Mouse (Mus musculus): ENCODE measurements at regions not wholly inside any gene's neighbourhood (a gene's known extent, or its start where the extent isn't known, plus 50 kb on each side); places are given as distances from the start of the nearest gene placed in this dataset.
A peak's percentile ranks its signal among the peaks of the same experiment; 100 is the strongest.

- DNase-seq (ENCODE audit: low spot score in 2 of 2) = no peak
Observed at GRCm38 (mm10) chr4:114712921-114713527, 108.5 kb upstream of the Gm12830 start.

GRCm38 (mm10) chr4:114716703-114717102 lies 104.8 kb upstream of the Gm12830 start:
- no peak for DNase-seq (ENCODE audit: low spot score in 2 of 2)

DNA sequence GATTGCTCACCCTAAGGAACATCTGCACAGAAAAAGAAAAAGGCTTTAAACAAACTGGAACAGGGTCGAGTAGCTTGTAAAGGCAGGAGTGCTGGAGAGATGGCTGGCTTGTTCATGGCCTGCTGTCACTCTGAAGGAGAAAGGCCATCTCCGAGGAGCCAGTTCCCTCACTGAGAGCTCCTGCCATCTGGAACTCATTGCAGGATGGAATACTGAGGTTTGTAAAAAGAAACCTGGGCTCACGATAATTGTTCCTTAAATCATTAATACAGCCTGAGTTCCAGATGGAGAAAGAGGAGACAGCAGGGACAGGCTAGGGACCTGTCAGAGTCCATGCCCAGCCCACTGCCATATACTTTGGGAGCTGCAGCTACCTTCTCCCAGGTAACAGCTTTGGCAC lies 100.8 kb upstream of the Gm12830 start:
- no peak for DNase-seq (ENCODE audit: low spot score in 2 of 2)

DNA sequence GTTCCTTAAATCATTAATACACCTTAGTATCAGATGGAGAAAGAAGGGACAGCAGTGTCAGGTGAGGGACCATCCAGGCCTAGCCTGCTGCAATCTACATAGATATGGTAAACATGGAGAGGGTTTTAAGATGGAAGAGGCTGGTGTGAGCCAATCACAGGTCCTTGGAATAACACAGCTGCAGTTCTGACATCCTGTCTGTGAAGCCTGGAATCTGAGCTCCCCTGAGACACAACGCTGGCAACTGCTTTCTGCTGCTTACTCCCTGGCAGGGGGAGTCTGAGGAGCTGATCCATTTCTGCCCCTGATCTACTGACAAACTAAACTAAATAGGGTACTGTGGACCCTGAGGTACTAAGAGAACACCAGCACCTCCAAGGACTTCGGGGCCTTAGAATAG lies 100.1 kb upstream of the Gm12830 start:
- no peak for DNase-seq (ENCODE audit: low spot score in 2 of 2)

- no peak for DNase-seq (ENCODE audit: low spot score in 2 of 2)
Observed at GRCm38 (mm10) chr4:114728235-114729000, 93.1 kb upstream of the Gm12830 start.

DNA sequence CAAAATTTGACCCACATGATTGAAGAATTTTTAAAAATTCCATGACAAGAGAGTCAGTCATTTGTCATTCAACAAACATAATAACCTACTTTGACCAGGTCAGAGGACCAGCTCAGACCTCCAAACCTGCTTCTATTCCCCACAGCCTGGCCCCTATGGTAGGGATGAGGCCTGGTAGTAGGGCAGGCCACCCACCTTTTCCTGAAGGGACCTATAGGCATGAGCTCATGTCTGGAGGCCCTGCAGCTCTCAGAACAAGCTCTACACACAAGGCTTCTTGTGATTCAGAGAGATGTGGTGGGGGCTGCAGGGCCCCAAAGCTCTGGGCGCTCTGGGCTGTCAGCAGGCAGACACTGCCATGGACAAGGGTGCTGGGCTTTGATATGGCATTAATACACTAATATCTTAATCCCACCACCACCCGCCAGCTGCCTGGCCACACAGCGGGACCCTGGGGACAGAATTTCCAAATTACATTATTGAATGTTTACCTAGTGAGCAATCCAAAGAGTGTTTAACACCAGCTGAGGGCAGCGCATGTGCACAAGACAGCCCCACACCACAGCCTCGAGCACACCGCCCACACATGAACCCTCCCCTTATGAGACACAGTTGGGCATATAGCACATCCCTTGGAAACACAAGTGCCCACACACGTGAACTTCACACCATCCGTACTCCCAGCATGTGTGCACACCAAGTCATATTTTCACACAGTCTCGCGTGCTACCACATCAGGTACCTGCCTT lies 88.1 kb upstream of the Gm12830 start:
- no peak for DNase-seq (ENCODE audit: low spot score in 2 of 2)

DNA sequence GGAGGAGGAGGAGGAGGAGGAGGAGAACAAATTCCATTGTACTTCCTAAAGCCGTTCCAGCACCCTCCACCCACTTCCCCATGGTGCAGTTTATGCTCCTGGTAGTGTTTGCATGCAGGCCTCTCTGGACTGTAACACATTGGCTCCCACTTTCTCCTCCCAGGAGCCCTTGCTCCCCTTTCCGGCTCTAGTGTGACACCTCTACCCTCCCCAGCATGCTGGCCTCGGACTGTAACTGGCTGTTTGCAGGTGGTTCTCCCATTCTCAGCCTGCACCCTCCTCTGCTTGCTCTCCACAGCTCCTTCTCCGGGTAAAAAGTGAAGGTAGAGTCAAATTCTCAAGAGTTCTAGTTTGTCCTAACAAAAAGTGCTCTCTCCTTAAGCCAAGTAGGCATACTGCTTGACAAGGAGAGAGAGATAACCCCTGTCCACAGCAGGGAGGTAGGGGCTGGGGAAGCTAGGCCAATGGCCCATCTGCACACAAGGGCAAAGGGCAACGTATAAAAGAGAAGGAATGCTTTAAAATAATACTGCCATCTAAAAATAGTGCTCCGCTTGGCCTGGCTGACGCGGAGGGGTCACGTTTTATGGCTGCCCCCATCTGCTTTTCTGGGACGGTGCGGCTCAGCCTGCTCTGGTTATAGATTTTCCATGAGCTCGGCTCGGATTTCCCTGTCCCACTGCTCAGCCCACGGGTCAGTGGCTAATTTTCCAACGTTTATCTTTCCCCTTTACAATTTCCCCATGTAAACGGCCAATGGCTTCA lies 82.4 kb upstream of the Gm12830 start:
- DNase-seq (ENCODE audit: low spot score in 2 of 2) = no peak

DNA sequence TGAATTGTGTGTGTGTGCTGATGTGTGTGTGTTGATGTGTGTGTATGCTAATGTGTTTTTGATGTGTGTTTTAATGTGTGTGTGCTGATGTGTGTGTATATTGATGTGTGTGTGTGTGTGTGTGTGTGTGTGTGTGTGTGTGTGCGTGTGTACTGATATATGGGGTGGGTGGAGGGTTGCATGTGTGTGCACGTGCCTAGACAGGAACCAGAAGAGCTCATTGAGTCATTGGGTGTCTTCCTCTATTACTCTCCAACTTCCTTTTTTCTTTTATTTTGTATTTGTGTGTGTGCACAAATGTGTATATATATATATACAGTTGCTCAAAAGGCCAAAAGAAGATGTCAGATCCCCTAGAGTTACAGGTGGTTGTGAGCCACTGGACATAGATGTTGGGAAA lies 73.4 kb upstream of the Gm12830 start:
- no peak for DNase-seq (ENCODE audit: low spot score in 2 of 2)

DNA sequence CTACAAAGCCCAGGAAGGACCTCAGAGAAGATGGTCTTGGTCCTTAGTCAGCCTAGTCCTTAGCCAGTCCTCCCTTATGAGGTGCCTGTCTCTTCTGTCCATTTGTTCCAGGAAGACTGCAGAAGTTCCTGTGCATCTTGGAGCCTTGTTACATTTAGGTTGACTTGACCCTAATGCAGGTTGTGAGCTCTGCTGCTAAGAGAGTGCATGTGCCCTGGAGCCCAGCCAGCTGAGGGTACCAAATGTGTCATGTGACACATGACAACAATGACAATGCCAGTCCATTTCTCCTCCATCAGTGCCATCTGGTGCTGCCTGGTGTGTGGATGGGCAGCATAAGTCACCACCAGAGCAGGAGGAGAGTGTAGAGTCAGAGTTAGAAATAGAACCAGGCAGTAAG lies 61.7 kb upstream of the Gm12830 start:
- DNase-seq (ENCODE audit: low spot score in 2 of 2) = no peak

GRCm38 (mm10) chr4:114766643-114767393 lies 54.7 kb upstream of the Gm12830 start:
- DNase-seq (ENCODE audit: low spot score in 2 of 2) = peak; percentile 30 to 44
